Mouse (Mus musculus) heart, adult 8-10 months (tissue): ENCODE data around the gene Olfr1037. TPM values are rescaled to one million over a fixed set of nuclear protein-coding genes. Genes with fewer than 3 reads are reported as not detected.
"Not testable (repeated sequence)": the region's sequence is repeated elsewhere in the genome, so short reads cannot be mapped to it uniquely, and the experiment has no call there.

ENCODE experiments used
- DNase-seq: peaks from one replicate; pipeline ENCODE4 v3.0.0; 2022; ENCODE audit warnings: low spot score
- total RNA-seq, 4 experiments: library from RNA; stranded (reverse); gene quantifications; 2 replicates each; pipeline ENCODE4 v1.2.4; 2022

Gene Olfr1037
- total RNA-seq, result not detected

- no peak for DNase-seq
Observed at GRCm38 (mm10) chr2:86087285-86087684, at the start of gene Olfr1037. TSS of gene Olfr1037 (minus strand) at chr2:86087385.

- DNase-seq, result no peak
Observed at GRCm38 (mm10) chr2:86135828-86136227, 48.6 kb upstream of the Olfr1037 start, which contains the start of gene Olfr1039. TSS of gene Olfr1039 (minus strand) at chr2:86135928.

GRCm38 (mm10) chr2:86080478-86080877, 6.7 kb downstream of the Olfr1037 start:
- not testable (repeated sequence) for DNase-seq

- not testable (repeated sequence) for DNase-seq
Observed at GRCm38 (mm10) chr2:86073692-86074091, 13.5 kb downstream of the Olfr1037 start, which contains the start of gene Olfr1036. TSS of gene Olfr1036 (plus strand) at chr2:86073992.

DNA sequence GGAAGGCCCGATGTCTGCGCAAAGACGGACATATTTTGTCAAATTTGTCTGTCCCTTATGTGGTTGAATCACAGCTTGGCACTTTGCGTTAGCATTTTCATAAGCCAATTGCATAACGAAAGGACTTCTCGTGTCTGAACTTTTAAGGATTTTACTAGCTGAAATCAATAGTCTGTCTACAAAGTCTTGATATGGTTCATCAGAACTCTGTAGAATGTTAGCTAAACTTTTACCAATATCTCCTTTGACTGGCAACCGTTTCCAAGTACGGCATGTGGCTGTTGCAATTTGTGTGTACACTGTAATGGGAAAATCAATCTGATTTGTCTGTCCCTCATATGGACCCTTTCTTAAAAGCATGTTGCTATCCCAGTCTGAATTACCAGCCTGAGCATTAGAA, 17.0 kb downstream of the Olfr1037 start:
- no peak for DNase-seq

DNA sequence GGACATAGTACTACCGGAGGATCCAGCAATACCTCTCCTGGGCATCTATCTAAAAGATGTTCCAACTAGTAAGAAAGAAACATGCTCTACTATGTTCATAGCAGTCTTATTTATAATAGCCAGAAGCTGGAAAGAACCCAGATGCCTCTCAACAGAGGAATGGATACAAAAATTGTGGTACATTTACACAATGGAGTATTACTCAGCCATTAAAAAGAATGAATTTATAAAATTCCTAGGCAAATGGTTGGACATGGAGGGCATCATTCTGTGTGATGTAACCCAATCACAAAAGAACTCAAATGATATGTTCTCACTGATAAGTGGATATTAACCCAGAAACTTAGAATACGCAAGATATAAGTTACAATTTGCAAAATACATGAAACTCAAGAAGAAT, 23.4 kb downstream of the Olfr1037 start:
- DNase-seq, result not testable (repeated sequence)

DNA sequence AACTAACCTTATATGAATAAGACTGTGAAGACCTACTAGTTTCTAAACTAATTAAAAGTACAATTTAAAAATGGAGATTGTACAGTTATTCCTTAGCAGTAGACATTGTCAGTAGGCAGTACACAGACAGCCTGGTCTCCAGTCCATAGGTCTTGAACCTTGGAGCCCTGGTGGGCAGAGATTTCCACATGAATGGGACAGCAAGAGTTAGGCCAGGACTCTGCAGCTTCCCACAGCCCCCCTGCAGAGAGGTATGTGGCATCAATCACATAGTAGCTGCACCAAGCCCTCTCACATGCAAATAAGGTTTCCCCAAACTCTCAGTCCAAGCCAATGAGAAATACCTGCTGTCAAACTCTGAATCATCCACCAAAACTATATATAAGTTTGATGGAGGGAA, 36.4 kb downstream of the Olfr1037 start:
- not testable (repeated sequence) for DNase-seq

- DNase-seq, result no peak
Observed at GRCm38 (mm10) chr2:86045561-86045960, 41.6 kb downstream of the Olfr1037 start, which contains the start of gene Olfr1034. TSS of gene Olfr1034 (plus strand) at chr2:86045861.

Other genes with a start within 250 kb of the Olfr1037 start
- gene Olfr1019, start 241.9 kb downstream of the Olfr1037 start, total RNA-seq, result not detected
- gene Olfr1020, start 240.4 kb downstream of the Olfr1037 start, total RNA-seq, result not detected
- not detected for gene Olfr1022, start 218.8 kb downstream of the Olfr1037 start, total RNA-seq
- gene Olfr1023, start 201.7 kb downstream of the Olfr1037 start, total RNA-seq, result not detected
- gene Olfr1024, start 182.3 kb downstream of the Olfr1037 start, total RNA-seq, result not detected
- not detected for gene Olfr1025-ps1, start 172.2 kb downstream of the Olfr1037 start, total RNA-seq
- not detected for gene Olfr1026, start 165.8 kb downstream of the Olfr1037 start, total RNA-seq
- gene Olfr1028, start 136.9 kb downstream of the Olfr1037 start, total RNA-seq, result not detected
- gene Olfr1029, start 113.5 kb downstream of the Olfr1037 start, total RNA-seq, result not detected
- not detected for gene Olfr1030, start 108.1 kb downstream of the Olfr1037 start, total RNA-seq
- gene Olfr1031, start 97.1 kb downstream of the Olfr1037 start, total RNA-seq, result not detected
- not detected for gene Olfr1032, start 81.8 kb downstream of the Olfr1037 start, total RNA-seq
- gene Olfr1033, start 66.8 kb downstream of the Olfr1037 start, total RNA-seq, result 1 to 10 TPM; 2.0 to 5.0 (median 3.4) TPM
- gene Olfr1034, start 41.5 kb downstream of the Olfr1037 start, total RNA-seq, result under 1 TPM; 0.19 to 0.28 (median 0.24) TPM
- gene Olfr1036, start 13.4 kb downstream of the Olfr1037 start, total RNA-seq, result not detected
- not detected for gene Olfr1039, start 48.5 kb upstream of the Olfr1037 start, total RNA-seq
- gene Olfr1040, start 59.3 kb upstream of the Olfr1037 start, total RNA-seq, result not detected
- gene Olfr1042, start 74.5 kb upstream of the Olfr1037 start, total RNA-seq, result not detected
- gene Olfr1043, start 80.1 kb upstream of the Olfr1037 start, total RNA-seq, result not detected
- not detected for gene Olfr1044, start 90.4 kb upstream of the Olfr1037 start, total RNA-seq
- gene Olfr52, start 98.3 kb upstream of the Olfr1037 start, total RNA-seq, result not detected
- not detected for gene Olfr1045, start 115.6 kb upstream of the Olfr1037 start, total RNA-seq
- gene Olfr1046, start 131.9 kb upstream of the Olfr1037 start, total RNA-seq, result not detected
- gene Olfr1047, start 144.0 kb upstream of the Olfr1037 start, total RNA-seq, result not detected
- not detected for gene Olfr1048, start 152.9 kb upstream of the Olfr1037 start, total RNA-seq
- gene Olfr1049, start 170.9 kb upstream of the Olfr1037 start, total RNA-seq, result not detected
- gene Olfr1051, start 191.7 kb upstream of the Olfr1037 start, total RNA-seq, result not detected
- gene Olfr1052, start 205.1 kb upstream of the Olfr1037 start, total RNA-seq, result not detected
- not detected for gene Olfr1053, start 227.9 kb upstream of the Olfr1037 start, total RNA-seq
- gene Olfr1054, start 248.0 kb upstream of the Olfr1037 start, total RNA-seq, result not detected